Mouse (Mus musculus) limb, embryonic 15.5 days (tissue): ENCODE measurements around the gene Mtg2. TPM values are rescaled to one million over a fixed set of nuclear protein-coding genes. Genes with fewer than 3 reads are reported as not detected.

Experiments
- ATAC-seq: fragments of 200-750 bp; cut with Nextera tagmentation; 2 replicates; pipeline ENCODE4 v1.8.0; 2017; ENCODE audit warnings: low read depth, moderate TSS enrichment; ENCODE audit not compliant: insufficient number of reproducible peaks, low FRiP score, low TSS enrichment
- H3K27ac ChIP-seq: fragments of 300-500 bp; sonication (generic); 2 replicates; pipeline ENCODE4 v1.5.1; 2015; ENCODE audit warnings: moderate library complexity, mild to moderate bottlenecking, inconsistent platforms
- H3K27me3 ChIP-seq: fragments of 300-500 bp; sonication (generic); 2 replicates; pipeline ENCODE4 v1.6.1; 2015; ENCODE audit warnings: inconsistent platforms
- H3K36me3 ChIP-seq: fragments of 300-500 bp; sonication (generic); 2 replicates; pipeline ENCODE4 v1.6.1; 2015; ENCODE audit warnings: inconsistent platforms
- H3K4me1 ChIP-seq: fragments of 300-500 bp; sonication (generic); 2 replicates; pipeline ENCODE4 v1.6.1; 2015; ENCODE audit warnings: inconsistent platforms
- H3K4me2 ChIP-seq: fragments of 300-500 bp; sonication (generic); 2 replicates; pipeline ENCODE4 v1.6.1; 2015; ENCODE audit warnings: mild to moderate bottlenecking, inconsistent platforms
- H3K4me3 ChIP-seq: fragments of 300-500 bp; sonication (generic); 2 replicates; pipeline ENCODE4 v1.5.1; 2015; ENCODE audit warnings: mild to moderate bottlenecking, inconsistent platforms
- H3K9ac ChIP-seq: fragments of 300-500 bp; sonication (generic); 2 replicates; pipeline ENCODE4 v1.6.1; 2015; ENCODE audit warnings: inconsistent platforms
- H3K9me3 ChIP-seq: fragments of 300-500 bp; sonication (generic); 2 replicates; pipeline ENCODE4 v1.6.1; 2016; ENCODE audit warnings: inconsistent platforms
- WGBS: fragments of 180-500 bp; shearing (Covaris S2); methylation state at CpG from one replicate; pipeline ENCODE4 v1.1.7; 2015; 5-methylcytosine and 5-hydroxymethylcytosine counted together
- polyA plus RNA-seq: library from polyadenylated mRNA; unstranded; fragments of >200 nt; fragmentation: Nextera tagmentation; extraction: Ambion mirVana; gene quantifications from 2 replicates; pipeline ENCODE4 v1.2.1, GENCODE M21; 2015

The Mtg2 gene
- polyA plus RNA-seq, 1 experiment from 2014 or later: 25.0 TPM

GRCm38 (mm10) chr2:180113909-180114890 is 43.8 kb downstream of the Mtg2 start:
- H3K4me3 ChIP-seq: no peak overlapping the region
- no peak overlapping the region for H3K27ac ChIP-seq
- peaks cover 18% of the 10 kb centered on the region for H3K4me1 ChIP-seq
- no peaks in the 10 kb centered on the region for H3K36me3 ChIP-seq
- H3K27me3 ChIP-seq: peaks cover 23% of the 10 kb centered on the region; the same call in 1 of the 2 replicates
- no peaks in the 10 kb centered on the region for H3K9me3 ChIP-seq
- ATAC-seq: no peak
- H3K9ac ChIP-seq: no peak overlapping the region
- WGBS: 52% methylated on average over 17 of the region's 17 CpGs
- H3K4me2 ChIP-seq: no peak overlapping the region

GRCm38 (mm10) chr2:180115279-180115678 is 44.9 kb downstream of the Mtg2 start:
- Histone ChIP-seq H3K9ac (no peak overlapping the region), H3K27ac (no peak overlapping the region), H3K4me3 (no peak overlapping the region), H3K4me1 (peaks cover 23% of the 10 kb centered on the region), H3K9me3 (no peaks in the 10 kb centered on the region), H3K36me3 (no peaks in the 10 kb centered on the region), H3K27me3 (peaks cover 23% of the 10 kb centered on the region; the same call in 1 of the 2 replicates), H3K4me2 (no peak overlapping the region)
- no peak for ATAC-seq
- WGBS: 44% methylated on average over 6 of the region's 6 CpGs

DNA sequence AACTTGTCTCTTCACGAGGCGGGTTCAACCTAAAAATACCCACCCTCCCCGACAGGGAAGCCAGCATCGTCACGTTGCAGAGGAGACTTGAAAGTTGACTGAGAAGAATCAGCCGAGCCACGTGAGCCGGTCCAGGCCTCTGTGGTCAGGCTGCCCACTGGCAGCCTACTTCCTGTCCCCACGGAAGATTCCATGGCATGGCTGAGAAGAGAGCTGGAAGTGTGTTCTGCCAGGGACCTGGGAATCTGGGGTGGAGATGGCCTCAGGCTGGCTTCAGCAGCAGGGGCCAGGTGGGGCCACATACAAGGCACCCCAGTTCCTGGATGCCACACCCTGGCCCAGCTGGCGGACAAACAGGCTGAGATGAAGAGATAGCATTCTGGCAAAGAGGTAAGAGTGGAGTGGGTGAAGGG is 45.7 kb downstream of the Mtg2 start:
- no peak overlapping the region for H3K9ac ChIP-seq
- no peaks in the 10 kb centered on the region for H3K9me3 ChIP-seq
- no peak overlapping the region for H3K4me2 ChIP-seq
- H3K27me3 ChIP-seq: peaks cover 23% of the 10 kb centered on the region; the same call in 1 of the 2 replicates
- no peak for ATAC-seq
- peaks cover 24% of the 10 kb centered on the region for H3K4me1 ChIP-seq
- H3K36me3 ChIP-seq: no peaks in the 10 kb centered on the region
- H3K27ac ChIP-seq: no peak overlapping the region
- 65% methylated on average over 10 of the region's 10 CpGs for WGBS
- H3K4me3 ChIP-seq: no peak overlapping the region

GRCm38 (mm10) chr2:180116741-180117484 is 46.5 kb downstream of the Mtg2 start:
- 77% methylated on average over 8 of the region's 8 CpGs for WGBS
- Histone ChIP-seq H3K36me3 (no peaks in the 10 kb centered on the region), H3K4me3 (no peak overlapping the region), H3K4me1 (peaks cover 24% of the 10 kb centered on the region), H3K4me2 (no peak overlapping the region), H3K9me3 (no peaks in the 10 kb centered on the region), H3K27ac (no peak overlapping the region), H3K9ac (0 out of 2 replicates have a peak overlapping the region, but pooled peaks have one; percentile 14), H3K27me3 (peaks cover 23% of the 10 kb centered on the region; the same call in 1 of the 2 replicates)
- ATAC-seq: no peak

DNA sequence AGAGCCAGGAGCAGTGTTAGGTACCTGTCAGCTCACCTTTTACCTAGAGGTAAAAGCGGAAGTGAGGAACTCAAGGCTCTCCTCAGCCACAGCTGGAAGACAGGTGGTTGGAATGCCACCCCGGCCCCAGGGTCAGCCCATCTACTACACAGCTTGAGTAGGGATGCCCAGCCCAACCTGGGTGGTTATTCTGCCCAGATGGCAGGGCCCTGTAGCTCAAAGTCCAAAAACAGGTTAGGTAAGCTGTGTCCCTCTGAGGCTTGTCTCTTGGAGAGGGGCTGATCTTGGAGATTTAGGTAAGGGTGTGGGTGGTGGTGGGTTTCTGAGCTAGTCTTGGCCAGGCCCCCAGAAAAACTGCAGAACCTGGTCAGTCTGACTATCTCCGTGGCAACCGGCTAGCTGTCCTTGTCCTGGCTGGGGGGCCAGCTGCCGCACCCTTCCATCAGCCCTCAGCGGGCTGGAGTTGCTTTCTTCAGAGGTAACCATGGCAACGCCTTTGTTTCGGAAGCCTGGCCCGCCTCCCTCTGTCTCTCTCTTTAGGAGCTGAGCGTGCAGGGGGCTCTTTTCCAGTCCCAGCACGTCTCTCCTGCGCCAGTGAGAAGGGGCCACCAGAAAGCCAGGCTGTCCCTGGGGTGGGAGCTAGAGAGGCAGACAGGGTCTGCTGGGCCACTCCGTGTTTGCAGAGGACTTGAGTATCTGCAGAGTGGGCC is 47.3 kb downstream of the Mtg2 start:
- H3K9ac ChIP-seq: 0 out of 2 replicates have a peak overlapping the region, but pooled peaks have one; percentile 14
- H3K27me3 ChIP-seq: peaks cover 23% of the 10 kb centered on the region; the same call in 1 of the 2 replicates
- H3K4me2 ChIP-seq: no peak overlapping the region
- ATAC-seq: no peak
- H3K4me1 ChIP-seq: peaks cover 24% of the 10 kb centered on the region
- H3K36me3 ChIP-seq: no peaks in the 10 kb centered on the region
- no peak overlapping the region for H3K4me3 ChIP-seq
- H3K9me3 ChIP-seq: no peaks in the 10 kb centered on the region
- 9% methylated on average over 13 of the region's 13 CpGs for WGBS
- H3K27ac ChIP-seq: no peak overlapping the region

- WGBS: under 1% methylated on average over 55 of the region's 55 CpGs
- peak; percentile 98 for ATAC-seq
- peak within 1 kb of the TSS; percentile 96 for H3K4me3 ChIP-seq
- H3K4me1 ChIP-seq: peaks cover 24% of the 10 kb centered on the region
- peak within 1 kb of the TSS; percentile 72 for H3K27ac ChIP-seq
- peaks cover 8% of the 10 kb centered on the region; the same call in 1 of the 2 replicates for H3K36me3 ChIP-seq
- peak within 1 kb of the TSS; percentile 82 for H3K4me2 ChIP-seq
- H3K27me3 ChIP-seq: peaks cover 21% of the 10 kb centered on the region; the same call in 1 of the 2 replicates
- peak within 1 kb of the TSS; percentile 74 for H3K9ac ChIP-seq
- H3K9me3 ChIP-seq: no peaks in the 10 kb centered on the region
These were observed 48.5 kb downstream of the Mtg2 start, which contains the start of gene Osbpl2 for GRCm38 (mm10) chr2:180118661-180119438. TSS of gene Osbpl2 (plus strand) at chr2:180119306.

DNA sequence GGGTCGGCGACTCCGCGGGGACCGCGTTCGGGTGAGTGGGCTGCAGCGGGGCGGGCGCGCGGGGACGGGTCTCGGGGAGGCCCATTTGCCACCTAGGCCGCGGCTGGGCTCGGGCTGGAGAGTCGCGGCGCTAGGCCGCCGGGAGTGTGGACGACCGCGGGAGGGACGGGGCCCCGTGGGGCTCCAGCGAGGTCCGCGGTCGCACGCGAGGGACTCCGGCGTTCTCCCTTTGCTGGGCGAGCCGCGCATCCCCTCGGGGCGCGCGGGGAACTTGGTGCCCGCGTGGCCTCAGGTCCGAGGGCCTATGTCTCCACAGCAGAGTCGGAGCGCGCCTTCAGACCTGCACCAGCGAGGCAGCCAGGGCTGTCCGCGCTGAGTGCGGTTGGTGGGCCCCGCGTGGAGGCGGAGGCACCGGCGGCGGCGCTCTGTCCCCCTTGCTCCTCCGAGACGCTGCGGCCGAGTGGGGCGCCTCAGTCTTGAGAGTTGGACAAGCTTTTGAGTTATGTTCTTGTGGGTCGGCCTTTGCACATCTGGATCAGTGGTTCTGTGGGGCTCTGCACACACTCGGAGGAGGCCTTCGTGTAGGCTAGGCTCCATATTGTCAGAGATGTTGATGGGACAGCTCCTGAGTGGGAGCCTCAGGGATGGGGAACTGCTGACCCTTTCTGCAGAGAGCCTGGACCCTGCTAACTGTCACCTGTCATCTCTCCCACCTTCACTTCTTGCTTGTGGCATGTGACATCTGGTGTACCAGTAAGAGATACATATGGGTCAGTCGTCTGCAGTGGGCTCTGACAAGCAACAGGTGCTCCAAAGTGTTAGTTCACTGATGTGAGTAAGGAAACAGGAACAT is 49.3 kb downstream of the Mtg2 start:
- H3K27ac ChIP-seq: peak overlapping the region; percentile 72
- peaks cover 10% of the 10 kb centered on the region; the same call in 1 of the 2 replicates for H3K36me3 ChIP-seq
- peak overlapping the region; percentile 96 for H3K4me3 ChIP-seq
- ATAC-seq: peak; percentile 4; the same call in 1 of the 2 replicates
- WGBS: under 1% methylated on average over 66 of the region's 68 CpGs
- no peaks in the 10 kb centered on the region for H3K9me3 ChIP-seq
- peaks cover 21% of the 10 kb centered on the region; the same call in 1 of the 2 replicates for H3K27me3 ChIP-seq
- peak overlapping the region; percentile 82 for H3K4me2 ChIP-seq
- peak overlapping the region; percentile 74 for H3K9ac ChIP-seq
- H3K4me1 ChIP-seq: peaks cover 24% of the 10 kb centered on the region

GRCm38 (mm10) chr2:180120292-180120761 is 49.9 kb downstream of the Mtg2 start:
- no peaks in the 10 kb centered on the region for H3K9me3 ChIP-seq
- H3K27ac ChIP-seq: no peak overlapping the region
- H3K9ac ChIP-seq: peak overlapping the region; percentile 74
- H3K27me3 ChIP-seq: peaks cover 21% of the 10 kb centered on the region; the same call in 1 of the 2 replicates
- H3K4me1 ChIP-seq: peaks cover 24% of the 10 kb centered on the region
- peak overlapping the region; percentile 96 for H3K4me3 ChIP-seq
- peaks cover 10% of the 10 kb centered on the region; the same call in 1 of the 2 replicates for H3K36me3 ChIP-seq
- WGBS: 55% methylated on average over 5 of the region's 5 CpGs
- H3K4me2 ChIP-seq: peak overlapping the region; percentile 82
- no peak for ATAC-seq

GRCm38 (mm10) chr2:180124192-180124591 is 53.8 kb downstream of the Mtg2 start:
- Histone ChIP-seq H3K36me3 (peaks cover 10% of the 10 kb centered on the region; the same call in 1 of the 2 replicates), H3K9me3 (no peaks in the 10 kb centered on the region), H3K9ac (no peak overlapping the region), H3K27ac (no peak overlapping the region), H3K27me3 (no peaks in the 10 kb centered on the region), H3K4me2 (no peak overlapping the region), H3K4me1 (peaks cover 30% of the 10 kb centered on the region), H3K4me3 (no peak overlapping the region)
- 84% methylated on average over 2 of the region's 2 CpGs for WGBS
- ATAC-seq: no peak

DNA sequence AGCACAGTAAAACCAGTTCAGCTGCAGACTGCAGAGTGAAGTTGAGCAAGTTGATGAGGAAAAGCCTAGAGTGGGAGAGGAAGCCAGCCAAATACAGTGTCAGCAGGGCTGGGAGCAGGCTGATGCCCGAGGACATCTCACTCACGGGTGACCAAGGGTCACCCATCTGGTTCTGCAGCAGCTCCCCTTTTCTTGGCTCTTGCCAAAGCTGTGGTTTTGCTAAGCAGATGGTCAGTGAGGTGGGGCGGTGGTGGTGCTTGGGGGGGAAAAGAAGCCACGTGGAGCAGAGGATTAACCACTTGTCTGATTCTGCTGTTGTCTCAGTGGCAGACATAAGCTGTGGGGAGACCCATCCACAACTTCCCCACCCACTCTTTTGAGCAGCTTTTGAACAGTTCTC is 55.8 kb downstream of the Mtg2 start:
- no peak overlapping the region for H3K9ac ChIP-seq
- H3K27ac ChIP-seq: peak overlapping the region; percentile 57; the same call in 1 of the 2 replicates
- no peaks in the 10 kb centered on the region for H3K27me3 ChIP-seq
- ATAC-seq: peak; percentile 59; the same call in 1 of the 2 replicates
- no peaks in the 10 kb centered on the region for H3K9me3 ChIP-seq
- peaks cover 10% of the 10 kb centered on the region; the same call in 1 of the 2 replicates for H3K36me3 ChIP-seq
- H3K4me1 ChIP-seq: peaks cover 23% of the 10 kb centered on the region
- WGBS: 11% methylated on average over 4 of the region's 4 CpGs
- no peak overlapping the region for H3K4me2 ChIP-seq
- H3K4me3 ChIP-seq: no peak overlapping the region
